Mouse (Mus musculus) kidney, adult 2 months (tissue): Measurements from ENCODE around the gene Skida1. TPM values are rescaled to one million over a fixed set of nuclear protein-coding genes. Genes with fewer than 3 reads are reported as not detected.

ENCODE experiments used
- DNase-seq: peaks from one replicate; pipeline ENCODE4 v3.0.0; 2021
- H3K27ac ChIP-seq: fragments of 200-500 bp; 2 replicates; pipeline ENCODE4 v1.5.1; 2012; ENCODE audit warnings: low read depth, low read length, control low read depth, inconsistent platforms; ENCODE audit not compliant: insufficient read depth
- H3K27me3 ChIP-seq: fragments of 200-500 bp; replicated peaks from 2 replicates; pipeline ENCODE4 v1.6.1; 2012; ENCODE audit warnings: mild to moderate bottlenecking, moderate library complexity, low read length, inconsistent platforms; ENCODE audit not compliant: control insufficient read depth, insufficient read depth
- H3K36me3 ChIP-seq: fragments of 200-500 bp; 2 replicates; pipeline ENCODE4 v1.6.1; 2012; ENCODE audit warnings: mild to moderate bottlenecking, moderate library complexity, low read length, inconsistent platforms; ENCODE audit not compliant: control insufficient read depth, insufficient read depth
- H3K4me1 ChIP-seq: fragments of 200-500 bp; 2 replicates; pipeline ENCODE4 v1.6.1; 2011; ENCODE audit warnings: low read length; ENCODE audit not compliant: control insufficient read depth, insufficient read depth
- H3K4me3 ChIP-seq: fragments of 200-500 bp; 2 replicates; pipeline ENCODE4 v1.5.1; 2011; ENCODE audit warnings: mild to moderate bottlenecking, low read depth, low read length, control low read depth; ENCODE audit not compliant: insufficient read depth
- CTCF ChIP-seq: fragments of 200-500 bp; conservative IDR thresholded peaks from 2 replicates; pipeline ENCODE4 v1.5.1; 2011; ENCODE audit warnings: low read depth, mild to moderate bottlenecking, control low read depth, low read length, moderate library complexity, mixed read lengths; ENCODE audit not compliant: insufficient read depth, insufficient read length
- POLR2A ChIP-seq: fragments of 200-500 bp; IDR thresholded peaks from one replicate; pipeline ENCODE4 v1.6.1; 2011; ENCODE audit warnings: low read depth, low read length, control low read depth
- WGBS: fragments of 180-500 bp; shearing (Covaris S2); methylation state at CpG from one replicate; pipeline ENCODE4 v1.1.7; 2018; 5-methylcytosine and 5-hydroxymethylcytosine counted together
- polyA plus RNA-seq: library from polyadenylated mRNA; depleted of rRNA; stranded (reverse); fragments of >200 nt; gene quantifications from 2 replicates; pipeline ENCODE4 v1.2.3, GENCODE M21; 2012

The Skida1 gene
- polyA plus RNA-seq, 1 experiment: 2.4 TPM

- TF ChIP-seq POLR2A (no peak), CTCF (no peak)
- Histone ChIP-seq H3K4me3 (no peak overlapping the region), H3K4me1 (peaks cover 5% of the 10 kb centered on the region; the same call in 1 of the 2 replicates), H3K27me3 (no peaks in the 10 kb centered on the region), H3K36me3 (no peaks in the 10 kb centered on the region), H3K27ac (no peak overlapping the region)
- no peak for DNase-seq
- WGBS: 100% methylated on average over 1 of the region's 1 CpGs
Measured at GRCm38 (mm10) chr2:18060396-18060795, 11.5 kb upstream of the Skida1 start.

GRCm38 (mm10) chr2:18059891-18060290 lies 11.0 kb upstream of the Skida1 start:
- WGBS: 97% methylated on average over 1 of the region's 1 CpGs
- no peak for TF ChIP-seq CTCF
- TF ChIP-seq POLR2A: no peak
- DNase-seq: no peak
- Histone ChIP-seq H3K36me3 (no peaks in the 10 kb centered on the region), H3K4me3 (no peak overlapping the region), H3K4me1 (peaks cover 7% of the 10 kb centered on the region; the same call in 1 of the 2 replicates), H3K27ac (no peak overlapping the region), H3K27me3 (no peaks in the 10 kb centered on the region)

- 74% methylated on average over 2 of the region's 2 CpGs for WGBS
- H3K36me3 ChIP-seq: no peaks in the 10 kb centered on the region
- peaks cover 7% of the 10 kb centered on the region; the same call in 1 of the 2 replicates for H3K4me1 ChIP-seq
- no peak overlapping the region for H3K4me3 ChIP-seq
- no peak for DNase-seq
- TF ChIP-seq POLR2A (no peak), CTCF (no peak)
- no peak overlapping the region for H3K27ac ChIP-seq
- H3K27me3 ChIP-seq: no peaks in the 10 kb centered on the region
Measured at GRCm38 (mm10) chr2:18059063-18059462, 10.2 kb upstream of the Skida1 start.

GRCm38 (mm10) chr2:18058146-18058708 lies 9.4 kb upstream of the Skida1 start:
- no peak for DNase-seq
- peak overlapping the region; percentile 100 for H3K27ac ChIP-seq
- peaks cover 7% of the 10 kb centered on the region; the same call in 1 of the 2 replicates for H3K4me1 ChIP-seq
- WGBS: 44% methylated on average over 9 of the region's 9 CpGs
- H3K27me3 ChIP-seq: no peaks in the 10 kb centered on the region
- no peaks in the 10 kb centered on the region for H3K36me3 ChIP-seq
- TF ChIP-seq POLR2A (no peak), CTCF (no peak)
- no peak overlapping the region for H3K4me3 ChIP-seq

GRCm38 (mm10) chr2:18057336-18058145 lies 8.7 kb upstream of the Skida1 start:
- DNase-seq: peak; percentile 71
- WGBS: under 1% methylated on average over 48 of the region's 48 CpGs
- Histone ChIP-seq H3K27ac (peak overlapping the region; percentile 100), H3K4me1 (peaks cover 7% of the 10 kb centered on the region; the same call in 1 of the 2 replicates), H3K4me3 (peak overlapping the region; percentile 80), H3K27me3 (no peaks in the 10 kb centered on the region), H3K36me3 (no peaks in the 10 kb centered on the region)
- TF ChIP-seq POLR2A: no peak
- TF ChIP-seq CTCF: no peak

- 2% methylated on average over 37 of the region's 50 CpGs for WGBS
- Histone ChIP-seq H3K36me3 (no peaks in the 10 kb centered on the region), H3K4me1 (peaks cover 7% of the 10 kb centered on the region; the same call in 1 of the 2 replicates), H3K27me3 (no peaks in the 10 kb centered on the region), H3K27ac (peak overlapping the region; percentile 100), H3K4me3 (peak overlapping the region; percentile 80)
- TF ChIP-seq POLR2A: peak; percentile 68
- TF ChIP-seq CTCF: no peak
- DNase-seq: peak; percentile 99
Measured at GRCm38 (mm10) chr2:18056786-18057255, 8.0 kb upstream of the Skida1 start.
